9 mouse cellular contexts compared by ENCODE assay signal in the genomic region with DNA sequence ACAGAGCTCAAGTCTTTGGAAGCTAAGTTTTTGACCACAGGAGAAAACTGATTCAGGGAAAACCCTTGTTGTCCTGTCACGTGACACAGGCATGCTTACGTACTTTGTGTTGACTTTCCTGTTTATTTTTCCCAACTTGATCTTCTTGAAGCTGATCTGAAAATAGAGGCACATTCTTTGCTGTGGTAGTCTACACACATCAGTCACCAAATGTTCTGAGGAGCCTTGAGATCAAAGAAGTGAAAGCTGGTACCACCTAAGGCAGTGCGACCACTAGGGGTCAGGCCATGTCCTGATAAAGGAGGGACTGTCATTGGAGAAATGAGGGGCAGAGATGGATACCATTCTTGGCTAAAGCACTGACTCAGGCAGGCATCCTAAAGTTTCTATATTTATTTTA. TPM values are rescaled to one million over a fixed set of nuclear protein-coding genes. Genes with fewer than 3 reads are reported as not detected.
DNase-seq lines count a peak whose midpoint lies in the region; ATAC-seq and TF ChIP-seq lines count a peak whose summit lies in the region.
"Had no signal": no experiment of that assay in that cellular context is flagged by ENCODE, and none has a peak within 500 bp of the region (broad histone marks: within the 10 kb centered on the region; RNA-seq: fewer than 3 reads in every experiment).

No protein-coding gene starts in this region.

- intact Hi-C loops in gastrocnemius, adult 2 months (cut with DNase I): loop anchor here (2.0 to 5.0 kb wide), 2 partner anchors 58 to 70 kb away; no protein-coding TSS in a partner anchor

- peak; percentile 83 for ATAC-seq in common myeloid progenitor, adult 5-6 weeks (replicated peaks; ENCODE audit: low read depth, poor library complexity, severe bottlenecking)
- ATAC-seq in neural tube, embryonic 14.5 days (ENCODE audit: low read depth): peak; percentile 42; the same call in 1 of the 2 replicates

- TF ChIP-seq CTCF in gastrocnemius, adult 2 months (IDR thresholded peaks at IDR 0.05): peak; percentile 66

- no peak overlapping the region for H3K4me3 ChIP-seq in gastrocnemius, adult 2 months
- H3K4me3 ChIP-seq in neural tube, embryonic 14.5 days (ENCODE audit: low read depth, low read length): no peak overlapping the region
- H3K4me3 ChIP-seq: heart, embryonic 15.5 days had no signal

- no peaks in the 10 kb centered on the region for H3K27me3 ChIP-seq in neural tube, embryonic 14.5 days (ENCODE audit: control insufficient read depth, insufficient read depth, low read length)
- H3K27me3 ChIP-seq: heart, embryonic 15.5 days had no signal

- 53% methylated on average over 3 of the region's 3 CpGs for WGBS in neural tube, embryonic 14.5 days

- H3K9me3 ChIP-seq in neural tube, embryonic 14.5 days (ENCODE audit: control insufficient read depth, low read length): no peaks in the 10 kb centered on the region
- H3K9me3 ChIP-seq: heart, embryonic 15.5 days had no signal

- H3K36me3 ChIP-seq in neural tube, embryonic 14.5 days (ENCODE audit: control insufficient read depth, insufficient read depth, low read length): no peaks in the 10 kb centered on the region
- H3K36me3 ChIP-seq: heart, embryonic 15.5 days had no signal

- no peak overlapping the region for H3K27ac ChIP-seq in gastrocnemius, adult 2 months
- no peak overlapping the region for H3K27ac ChIP-seq in neural tube, embryonic 14.5 days (ENCODE audit: low read depth, low read length)
- H3K27ac ChIP-seq: heart, embryonic 15.5 days had no signal

- 0 out of 2 replicates have a peak, but pooled peaks cover 2% of the 10 kb centered on the region for H3K4me1 ChIP-seq in neural tube, embryonic 14.5 days (ENCODE audit: control insufficient read depth, insufficient read depth, low read length)
- H3K4me1 ChIP-seq: heart, embryonic 15.5 days had no signal

- H3K4me2 ChIP-seq in neural tube, embryonic 14.5 days (ENCODE audit: low read depth, low read length): no peak overlapping the region
- H3K4me2 ChIP-seq: heart, embryonic 15.5 days had no signal

- H3K9ac ChIP-seq in neural tube, embryonic 14.5 days (replicated peaks; ENCODE audit: low read depth, low read length): no peak overlapping the region
- H3K9ac ChIP-seq: heart, embryonic 15.5 days had no signal

- DNase-seq in gastrocnemius, adult 2 months: peak; percentile 38
- no peak for DNase-seq in gastrocnemius, adult 8-10 months (ENCODE audit: low spot score in 2 of 2)
- peak; percentile 6 to 58 for DNase-seq in spleen, postnatal 10 days (ENCODE audit: low spot score in 2 of 2)
- no peak for DNase-seq in spleen, postnatal 4 days (ENCODE audit: low spot score in 2 of 2)
- peak; percentile 7 to 19 for DNase-seq in layer of hippocampus, adult 8-10 months (ENCODE audit: low spot score in 2 of 2)
- no peak for DNase-seq in urinary bladder, postnatal 25 days (ENCODE audit: low spot score)

RNA-seq across cellular contexts. Expression of gene Siah2, which starts 34.8 kb away (rescaled TPM):
- total RNA-seq in gastrocnemius, adult 2 months (2021): 10 to 100 TPM in 1 of 2 experiments, 1 to 10 TPM in 1; 8.3 to 11.8 TPM
- total RNA-seq in gastrocnemius, adult 8-10 months (2022): 10 to 100 TPM in 2 of 4 experiments, 1 to 10 TPM in 2; 8.5 to 11.6 (median 9.6) TPM
- 11.3 and 13.2 TPM in 2 replicates for total RNA-seq in common myeloid progenitor, adult 5-6 weeks (2017)
- total RNA-seq in layer of hippocampus, adult 8-10 months (2022): 10 to 100 TPM; 13.7 to 18.5 (median 14.6) TPM
- polyA plus RNA-seq in neural tube, embryonic 14.5 days (2014; fragmentation: Nextera tagmentation; extraction: Ambion mirVana): 12.1 and 14.3 TPM in 2 replicates

Comparison
In these comparisons a context has a peak if more than half of its experiments do, and no peak if none do; other contexts are left out.
1. DNase-seq: peak in gastrocnemius, adult 2 months (single experiment), spleen, postnatal 10 days (2 of 2) and layer of hippocampus, adult 8-10 months (2 of 2); none in gastrocnemius, adult 8-10 months (0 of 2), spleen, postnatal 4 days (0 of 2) and urinary bladder, postnatal 25 days (single experiment).